Mouse (Mus musculus): ENCODE data around the gene Tufm.
A peak's percentile ranks its signal among the peaks of the same experiment; 100 is the strongest.

The Tufm gene

DNA sequence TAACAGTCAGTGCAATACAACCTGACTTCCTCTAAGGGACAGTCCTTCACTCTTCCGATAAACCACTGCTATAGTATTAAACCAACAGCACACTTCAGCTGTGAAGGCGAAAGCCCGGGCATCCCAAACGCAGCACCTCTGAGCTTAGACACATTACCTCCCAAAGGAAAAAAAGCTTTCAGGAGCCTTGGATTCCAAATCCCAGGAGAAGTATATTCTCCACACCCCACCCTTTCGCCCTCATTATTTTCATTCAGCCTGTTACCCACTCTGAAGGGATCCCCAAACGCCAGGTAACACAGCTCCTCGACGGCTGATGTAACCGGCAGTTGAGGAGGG, 14.5 kb downstream of the Tufm start:
- DNase-seq: no peak

DNA sequence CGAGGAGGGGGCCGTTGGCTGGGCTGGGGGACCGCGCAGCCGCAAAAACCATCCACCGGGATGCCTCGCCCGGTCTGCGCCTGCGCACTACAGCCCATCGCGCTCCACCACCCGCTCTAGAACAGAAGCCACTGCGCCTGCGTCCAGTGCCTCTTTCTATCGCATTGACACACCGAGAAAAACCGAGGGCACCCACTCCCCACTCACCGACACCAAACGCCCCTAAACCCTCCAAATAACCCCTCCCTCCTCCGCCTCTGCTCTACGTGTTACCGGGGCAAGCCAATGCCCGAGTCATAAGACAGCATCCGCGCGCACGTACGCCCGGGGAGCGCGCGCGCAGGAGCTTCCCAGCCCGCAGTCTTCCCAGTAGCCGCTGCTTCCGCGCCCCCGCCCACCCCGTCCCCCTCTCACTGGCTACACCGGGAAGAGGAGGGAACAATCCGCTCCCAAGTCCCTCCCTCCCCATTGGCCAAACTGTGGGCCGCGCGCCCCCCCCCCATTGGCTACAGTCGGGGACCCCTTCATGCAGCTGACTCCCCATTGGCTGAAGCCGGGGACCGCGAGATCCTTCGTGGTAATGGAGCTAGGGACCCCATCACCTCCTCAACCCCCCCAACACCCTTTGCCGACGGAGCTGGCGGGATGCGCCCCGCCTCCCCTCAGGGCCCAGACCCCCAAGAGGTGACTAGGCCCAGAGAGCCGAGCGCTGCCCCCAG, 15.0 kb downstream of the Tufm start:
- DNase-seq: peak; percentile 98

DNA sequence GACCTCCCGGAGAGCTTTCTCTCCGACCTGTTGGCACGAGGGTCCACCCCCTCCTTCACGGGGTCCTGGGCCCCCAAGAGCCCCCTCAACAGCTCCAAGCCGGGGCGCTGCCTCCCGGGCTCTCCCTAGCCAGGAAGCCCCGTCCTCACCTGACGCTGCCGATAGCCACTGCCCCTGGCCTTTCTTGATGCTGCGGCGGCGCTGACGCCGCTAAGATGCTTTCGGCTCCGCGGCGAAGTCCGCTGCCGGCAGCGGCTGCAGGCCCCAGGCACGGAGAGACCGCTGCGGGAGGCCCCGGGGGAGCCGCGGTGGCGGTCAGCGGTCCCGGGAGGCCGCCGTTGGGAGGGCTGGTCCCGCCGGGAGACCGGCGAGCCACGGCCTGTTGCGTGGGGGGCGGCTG, 15.6 kb downstream of the Tufm start:
- DNase-seq: no peak

DNA sequence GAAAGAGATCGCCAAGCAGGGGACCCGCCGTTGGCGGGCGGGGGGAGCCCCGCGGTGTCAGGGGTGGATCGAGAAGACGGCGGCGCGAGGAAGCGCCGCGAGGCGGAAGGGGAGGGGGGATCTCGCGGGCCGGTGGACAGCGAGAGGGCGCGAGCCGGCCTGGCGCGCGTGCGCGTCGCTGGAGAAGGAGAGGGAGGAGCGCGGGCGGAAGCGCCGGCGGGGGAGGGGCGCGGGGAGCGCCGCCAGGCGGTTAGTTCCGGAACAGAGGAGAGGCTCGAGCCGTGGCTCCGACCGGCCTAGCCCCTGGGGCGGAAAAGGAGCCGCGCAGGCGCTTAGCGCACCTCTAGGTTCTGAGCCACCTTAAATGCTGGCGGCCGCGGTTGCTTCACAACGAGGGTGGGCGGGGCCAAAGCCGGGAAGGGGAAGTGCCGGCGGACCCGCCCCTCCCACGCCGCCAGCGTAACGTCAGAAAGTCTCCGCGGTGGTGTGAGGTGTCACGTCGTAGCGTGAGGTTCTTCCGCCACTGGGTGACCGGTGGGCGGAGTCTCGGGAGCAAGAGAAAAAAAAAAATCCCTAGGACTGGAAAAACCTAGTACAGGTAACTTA, 16.2 kb downstream of the Tufm start, which contains the start of gene Atxn2l:
Gene Atxn2l (minus strand): TSS at position 165 of the 606 bp plus-strand sequence.
- DNase-seq: peak; percentile 100

DNA sequence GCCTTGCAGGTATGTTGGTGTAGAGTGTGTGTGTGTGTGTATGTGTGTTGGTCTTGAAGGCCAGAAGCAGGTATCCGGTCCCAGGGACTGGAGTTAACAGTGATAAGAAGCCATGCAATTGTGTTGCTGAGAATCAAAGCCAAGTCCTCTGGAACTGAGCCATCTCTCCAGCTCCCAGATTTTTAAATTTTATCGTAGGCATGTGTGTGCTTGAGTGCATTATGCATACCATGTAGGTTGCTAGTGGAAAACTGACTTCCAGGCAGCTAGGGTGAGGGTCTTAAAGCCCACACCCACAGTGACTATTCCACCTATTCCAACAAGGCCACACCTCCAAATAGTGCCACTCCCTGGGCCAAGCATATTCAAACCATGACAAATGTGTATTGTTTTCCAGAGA, 17.8 kb downstream of the Tufm start:
- peak in 1 of 2 experiments; percentile 41 for DNase-seq

DNA sequence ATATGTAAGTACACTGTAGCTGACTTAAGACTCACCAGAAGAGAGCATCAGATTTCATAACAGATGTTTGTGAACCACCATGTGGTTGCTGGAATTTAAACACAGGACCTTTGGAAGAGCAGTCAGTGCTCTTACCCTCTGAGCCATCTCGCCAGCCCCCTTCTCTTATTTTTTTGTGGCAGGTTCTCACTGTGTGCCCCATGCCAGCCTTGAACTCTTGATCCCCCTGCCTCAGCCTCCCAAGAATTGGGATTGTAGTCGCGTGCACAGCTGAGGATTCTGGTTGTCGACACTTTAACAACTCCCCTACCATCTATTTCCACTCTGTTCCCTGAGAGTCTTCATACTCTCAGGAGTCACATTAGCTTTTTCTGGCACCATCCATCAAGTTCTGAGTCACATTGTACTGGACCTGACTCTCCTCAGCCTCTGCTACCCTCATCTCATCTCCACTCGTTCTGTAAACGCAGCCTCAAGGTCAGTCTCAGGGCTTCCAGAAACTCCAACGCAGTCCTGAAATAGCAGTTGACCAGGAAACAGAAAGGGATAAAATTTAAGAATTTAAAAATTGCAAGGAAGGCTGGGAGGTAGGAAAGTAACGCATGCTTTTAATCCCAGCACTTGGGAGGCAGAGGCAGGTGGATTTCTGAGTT, 20.1 kb downstream of the Tufm start:
- no peak for DNase-seq

DNA sequence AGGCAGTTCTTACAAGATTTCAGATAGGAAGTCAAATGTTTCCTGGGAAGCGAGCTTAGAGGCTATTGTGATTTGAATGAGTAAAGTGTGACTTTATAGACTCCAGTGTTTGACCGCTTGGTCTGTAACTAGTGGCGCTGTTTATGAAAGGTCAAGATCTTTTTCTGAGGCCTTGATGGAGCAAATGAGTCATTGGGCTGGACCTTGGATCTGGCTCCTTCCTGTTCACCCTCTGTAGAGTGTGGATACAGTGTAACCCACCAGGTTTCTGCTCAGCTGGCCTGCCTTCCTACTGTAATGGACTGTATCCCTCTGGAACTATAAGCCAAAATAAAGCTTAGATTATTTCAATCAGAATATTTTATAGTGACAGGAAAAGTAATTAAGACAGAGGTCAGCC, 24.1 kb downstream of the Tufm start:
- no peak for DNase-seq

DNA sequence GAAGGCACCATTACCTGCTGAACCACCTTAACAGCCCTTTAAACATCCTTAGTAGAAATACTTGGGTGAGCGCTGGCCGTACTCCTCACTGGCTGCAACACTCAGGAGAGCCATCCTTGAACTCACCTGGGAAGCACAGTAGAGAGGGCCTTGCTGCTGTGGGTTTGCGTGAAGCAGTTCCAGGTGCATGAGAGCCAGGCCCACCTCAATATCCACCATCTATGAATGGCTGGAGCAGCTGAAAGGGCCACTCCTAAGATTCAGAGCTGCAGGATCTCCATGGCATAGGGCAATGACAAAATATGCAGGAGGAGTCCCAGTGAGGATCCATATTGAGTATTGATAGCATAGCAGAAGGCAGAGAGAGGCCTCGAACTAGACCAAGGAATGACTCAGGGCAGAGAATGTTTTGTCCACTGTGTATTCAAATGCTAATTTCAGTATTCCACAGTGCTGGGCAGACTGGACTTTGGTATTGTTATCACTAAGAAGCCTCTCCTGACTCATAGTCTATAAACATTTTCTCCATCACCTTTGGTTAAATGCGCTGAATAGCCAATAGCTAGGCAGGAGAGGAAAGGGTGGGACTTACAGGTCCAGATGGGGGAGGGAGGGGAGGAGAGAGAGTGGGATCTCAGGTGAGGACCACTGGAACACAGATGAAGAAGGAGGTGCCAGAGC, 31.2 kb downstream of the Tufm start:
- no peak for DNase-seq

DNA sequence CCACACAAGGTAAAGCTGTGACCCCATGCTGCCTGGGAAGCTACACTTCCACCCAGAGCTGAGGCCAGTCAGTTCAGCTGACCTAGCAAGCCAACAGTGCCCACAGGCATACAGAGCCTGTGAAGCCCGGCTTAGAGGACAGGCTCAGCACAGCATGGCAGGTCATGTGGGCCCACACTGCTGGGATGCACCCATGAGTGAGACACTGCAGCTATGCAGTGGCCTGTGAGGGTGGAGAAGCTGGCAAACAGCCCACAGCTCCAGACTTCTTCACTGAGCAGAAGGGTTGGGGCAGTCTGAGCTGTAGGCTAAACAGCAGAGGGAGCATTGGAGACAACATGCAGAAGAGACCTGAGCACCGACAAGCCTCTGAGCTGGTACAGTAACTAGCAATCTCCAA, 32.4 kb downstream of the Tufm start:
- peak; percentile 62 to 63 for DNase-seq

DNA sequence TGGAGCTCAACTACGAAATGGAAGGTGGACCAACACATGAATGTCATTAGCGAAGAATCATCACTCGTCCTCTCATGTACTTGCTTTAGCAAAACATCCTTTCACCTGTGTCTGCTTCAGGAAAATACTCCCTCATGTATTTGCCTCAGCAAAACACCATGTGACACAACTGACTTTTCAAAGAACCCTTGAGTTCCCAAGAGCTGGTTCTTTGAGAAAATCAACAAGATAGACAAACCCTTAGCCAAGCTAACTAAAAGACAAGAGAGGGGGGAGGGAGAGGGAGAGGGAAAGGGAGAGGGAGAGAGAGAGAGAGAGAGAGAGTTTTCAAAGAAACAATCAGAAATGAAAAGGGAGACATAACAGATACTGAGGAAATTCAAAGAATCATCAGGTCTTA, 36.2 kb downstream of the Tufm start:
- DNase-seq: no peak

DNA sequence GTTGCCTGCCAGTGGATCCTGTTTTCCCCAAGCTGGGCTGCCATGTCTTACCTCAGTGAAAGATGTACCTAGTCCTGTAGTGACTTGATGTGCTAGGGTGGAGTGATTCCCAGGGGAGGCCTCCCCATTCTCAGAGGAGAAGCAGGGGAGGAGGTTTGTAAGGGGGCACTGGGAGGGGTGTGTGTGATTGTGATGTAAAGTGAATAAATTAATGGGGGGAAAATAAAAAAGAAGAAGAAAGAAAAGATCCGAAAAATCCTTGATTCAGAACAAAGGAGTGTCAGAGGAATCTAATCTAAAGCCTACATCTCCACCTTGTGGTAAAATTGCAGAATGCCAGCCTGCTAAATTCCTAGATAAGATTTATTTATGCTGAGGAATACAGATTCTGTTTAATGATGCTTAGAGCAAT, 41.0 kb downstream of the Tufm start:
- peak; percentile 59 to 73 for DNase-seq

DNA sequence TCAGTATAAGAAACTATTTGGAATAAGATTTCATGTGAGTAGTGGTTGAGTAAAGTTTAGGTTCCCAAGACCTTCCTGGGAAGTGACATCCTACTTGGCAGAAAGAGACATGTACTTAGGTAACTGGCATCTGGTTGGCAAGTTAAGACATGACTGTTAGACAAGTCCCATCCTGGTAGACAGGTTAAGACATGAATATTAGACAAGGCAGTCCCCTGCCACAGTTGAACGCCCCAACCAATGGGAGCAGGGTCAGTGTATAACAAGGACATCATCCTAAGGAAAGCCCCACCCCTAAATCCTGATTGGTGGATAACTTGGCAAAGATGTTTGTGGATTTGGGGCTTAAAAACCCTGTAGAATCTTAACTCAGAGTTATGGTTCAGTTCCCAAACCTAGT, 46.3 kb downstream of the Tufm start:
- no peak for DNase-seq

DNA sequence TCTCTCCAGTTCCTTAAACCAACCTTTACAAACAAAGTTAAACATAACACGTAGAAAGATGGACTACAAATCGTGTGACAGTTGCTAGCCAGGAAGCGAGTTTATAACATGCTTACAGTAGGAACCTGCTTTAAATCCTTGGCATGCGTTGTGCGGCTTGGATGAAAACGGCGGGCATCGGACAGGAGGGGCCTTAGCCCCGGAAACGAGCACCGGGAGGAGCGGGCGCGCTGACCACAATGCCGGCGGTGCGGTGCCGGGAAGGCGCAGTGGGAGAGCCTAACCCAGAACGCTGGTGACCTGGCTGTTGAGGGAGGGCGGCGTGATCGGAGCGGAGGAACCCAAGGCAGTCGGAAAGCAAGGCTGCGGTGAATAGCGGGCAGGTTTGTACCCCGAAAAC, 48.6 kb downstream of the Tufm start:
- DNase-seq: peak; percentile 15 to 35

DNA sequence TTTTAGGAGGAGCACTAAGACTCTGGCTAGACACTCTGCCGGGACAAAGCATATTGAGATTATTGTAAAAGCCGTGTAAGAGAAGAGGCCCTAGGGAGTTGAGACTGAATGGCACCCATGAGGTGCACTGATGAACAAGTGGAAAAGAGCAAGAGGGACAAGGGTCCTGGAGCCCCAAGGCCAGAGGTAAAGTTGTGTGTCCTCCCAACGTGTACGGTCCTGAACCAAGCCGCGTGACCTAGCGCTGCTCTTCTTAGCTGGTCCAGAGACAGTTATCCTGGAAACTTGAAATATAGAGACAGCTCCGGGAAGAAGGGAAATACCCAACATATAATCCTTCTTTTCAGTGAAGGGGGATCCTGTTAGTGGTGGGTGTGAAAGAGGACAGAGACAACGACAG, 49.3 kb downstream of the Tufm start:
- no peak for DNase-seq

DNA sequence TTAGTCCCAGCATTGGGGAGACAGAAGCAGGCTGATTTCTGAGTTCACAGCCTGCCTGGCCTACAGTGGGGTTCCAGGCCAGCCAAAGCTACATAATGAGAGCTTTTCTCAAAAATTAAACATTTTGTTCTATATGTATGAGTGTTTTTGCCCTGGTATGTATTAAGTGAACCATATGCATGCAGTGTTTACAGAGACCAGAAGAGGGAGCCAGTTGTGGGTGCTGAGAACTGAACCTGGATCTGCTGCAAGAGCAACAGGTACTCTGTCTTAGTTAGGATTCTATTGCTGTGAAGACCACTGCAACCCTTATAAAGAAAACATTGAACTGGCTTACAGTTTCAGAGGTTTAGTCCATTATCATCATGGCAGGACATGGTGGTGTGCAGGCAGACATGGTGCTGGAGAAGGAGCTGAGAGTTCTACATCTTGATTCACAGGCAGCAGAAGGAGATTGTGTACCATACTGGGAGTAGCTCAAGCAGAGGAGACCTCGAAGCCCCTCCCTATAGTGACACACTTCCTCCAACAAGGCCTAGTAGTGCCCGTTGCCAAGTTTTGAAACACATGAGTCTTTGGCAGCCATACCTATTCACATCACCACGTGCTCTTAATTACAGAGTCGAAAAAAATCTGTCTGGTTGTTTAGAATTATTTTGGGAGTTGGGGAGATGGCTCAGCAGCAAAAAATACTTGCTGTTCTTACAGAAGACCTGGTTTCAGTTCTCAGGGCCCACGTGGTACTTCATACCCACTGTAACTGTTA, 50.8 kb downstream of the Tufm start:
- DNase-seq: peak; percentile 21 to 44

Data from cerebellum, postnatal 10 days (tissue).